Mouse (Mus musculus): ENCODE measurements around the gene Trpt1.

DNA sequence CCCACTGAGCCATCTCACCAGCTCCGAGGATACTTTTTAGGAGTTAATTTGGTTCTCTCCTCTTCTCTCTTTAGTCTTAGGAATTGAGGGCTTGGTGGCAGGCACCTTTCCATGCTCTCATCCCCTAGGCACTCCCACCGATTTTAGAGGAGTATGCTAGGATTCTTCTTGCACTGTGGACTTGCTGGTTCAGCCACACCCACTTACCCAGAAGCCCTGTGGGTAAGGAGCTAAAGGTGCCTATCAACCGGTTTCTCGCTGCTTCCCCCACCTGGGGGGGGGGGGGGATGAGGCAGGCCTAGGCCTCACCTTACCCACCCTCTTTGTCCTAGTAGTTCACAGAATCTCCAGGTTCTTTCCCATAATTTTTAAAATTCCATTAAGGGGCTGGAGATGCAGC is 48.2 kb upstream of the Trpt1 start:
- TF ChIP-seq CTCF (IDR thresholded peaks at IDR 0.05; ENCODE audit: borderline replicate concordance, insufficient read depth, low read length) (no peak), POLR2A (IDR thresholded peaks at IDR 0.05; ENCODE audit: low read depth, low read length) (no peak)

Data from embryonic fibroblast, embryonic 13.5 days (primary cell).